Mouse (Mus musculus) small intestine, adult 2 months (tissue): ENCODE data around the gene Gtf2a1.
"Not testable (repeated sequence)": the region's sequence is repeated elsewhere in the genome, so short reads cannot be mapped to it uniquely, and the experiment has no call there.

Experiments used
- CTCF ChIP-seq: fragments of 200-500 bp; IDR thresholded peaks from 2 replicates; pipeline ENCODE4 v1.5.1; 2012; ENCODE audit warnings: low read depth, mild to moderate bottlenecking, control low read depth, inconsistent platforms, low read length, moderate library complexity, mixed read lengths; ENCODE audit not compliant: insufficient replicate concordance, insufficient read length; ENCODE audit errors: extremely low read depth
- POLR2A ChIP-seq: fragments of 200-500 bp; IDR thresholded peaks from 2 replicates; pipeline ENCODE4 v1.6.1; 2012; ENCODE audit warnings: low read depth, mild to moderate bottlenecking, control low read depth, inconsistent platforms, low read length, moderate library complexity

GRCm38 (mm10) chr12:91558152-91558551 is 32.1 kb downstream of the Gtf2a1 start:
- not testable (repeated sequence) for TF ChIP-seq CTCF, POLR2A
